Mouse (Mus musculus) frontal cortex, postnatal 10 days (tissue): ENCODE data around the gene Prl3c1.
"Not testable (repeated sequence)": the region's sequence is repeated elsewhere in the genome, so short reads cannot be mapped to it uniquely, and the experiment has no call there.

Source experiments
- DNase-seq, 2 experiments: peaks; one replicate each; pipeline ENCODE4 v3.0.0; 2022; ENCODE audit warnings: low spot score in 2 of 2, mixed read lengths in 1 of 2

Prl3c1 gene

DNA sequence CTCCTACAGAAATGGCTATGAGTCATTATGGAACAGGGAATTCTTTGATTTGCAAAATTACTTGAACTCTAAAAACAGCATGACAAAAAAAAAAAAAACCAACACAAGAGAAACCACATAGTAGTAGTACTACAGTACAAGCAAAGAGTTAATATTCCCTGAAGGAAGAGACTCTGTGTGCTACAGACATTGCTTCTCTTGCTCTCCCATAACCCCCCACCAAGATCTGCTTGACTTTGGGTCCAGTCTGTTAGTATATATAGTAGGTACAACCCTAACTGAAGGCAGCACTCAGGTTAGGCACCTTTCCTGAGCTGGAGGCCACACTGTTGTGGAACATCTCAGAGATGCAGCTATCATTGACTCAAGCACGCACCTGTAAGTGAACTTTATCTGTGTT is at the start of gene Prl3c1:
Prl3c1 (plus strand) TSS at position 301 of the 400 bp plus-strand sequence.
- no peak for DNase-seq

GRCm38 (mm10) chr13:27148264-27148663 is 48.2 kb upstream of the Prl3c1 start:
- no peak for DNase-seq

- not testable (repeated sequence) for DNase-seq
These were observed 40.0 kb upstream of the Prl3c1 start, which contains the start of gene Prl3d3 for GRCm38 (mm10) chr13:27156490-27156889. TSS of gene Prl3d3 (plus strand) at chr13:27156790.

GRCm38 (mm10) chr13:27241547-27241946 is 45.1 kb downstream of the Prl3c1 start, which contains the start of gene Prl3b1:
TSS of gene Prl3b1 (plus strand) at chr13:27241847.
- DNase-seq, result no peak
